Mouse (Mus musculus): ENCODE results near the gene Tox3. TPM values are rescaled to one million over a fixed set of nuclear protein-coding genes. Genes with fewer than 3 reads are reported as not detected.

The Tox3 gene
- polyA plus RNA-seq (2015; fragmentation: Nextera tagmentation; extraction: Ambion mirVana) = 10.0 and 12.2 TPM in 2 replicates

GRCm38 (mm10) chr8:90348178-90348925, at the start of gene Tox3:
Gene Tox3 (minus strand): TSS chr8:90348343.
- Histone ChIP-seq H3K4me3 (peak within 1 kb of the TSS; percentile 85), H3K9ac (peak within 1 kb of the TSS; percentile 98), H3K9me3 (no peaks in the 10 kb centered on the region), H3K27me3 (replicated peaks) (peaks cover 3% of the 10 kb centered on the region; the same call in 1 of the 2 replicates), H3K4me1 (peaks cover 34% of the 10 kb centered on the region), H3K27ac (replicated peaks) (peak within 1 kb of the TSS; percentile 93), H3K36me3 (no peaks in the 10 kb centered on the region), H3K4me2 (peak within 1 kb of the TSS; percentile 72)
- WGBS = 5% methylated on average over 25 of the region's 89 CpGs
- peak; percentile 39; the same call in 1 of the 2 replicates for ATAC-seq (ENCODE audit: extremely low read depth, insufficient number of reproducible peaks, low FRiP score, low TSS enrichment)

GRCm38 (mm10) chr8:90392643-90393042, 44.5 kb upstream of the Tox3 start:
- Histone ChIP-seq H3K4me1 (no peaks in the 10 kb centered on the region), H3K4me2 (no peak overlapping the region), H3K27me3 (replicated peaks) (no peaks in the 10 kb centered on the region), H3K9me3 (no peaks in the 10 kb centered on the region), H3K36me3 (no peaks in the 10 kb centered on the region), H3K4me3 (no peak overlapping the region), H3K27ac (replicated peaks) (no peak overlapping the region), H3K9ac (no peak overlapping the region)
- ATAC-seq (ENCODE audit: extremely low read depth, insufficient number of reproducible peaks, low FRiP score, low TSS enrichment) = no peak
- WGBS = 92% methylated on average over 2 of the region's 2 CpGs

- H3K27ac ChIP-seq (replicated peaks) = no peak overlapping the region
- H3K9ac ChIP-seq = no peak overlapping the region
- no peaks in the 10 kb centered on the region for H3K27me3 ChIP-seq (replicated peaks)
- H3K4me2 ChIP-seq = no peak overlapping the region
- no peaks in the 10 kb centered on the region for H3K9me3 ChIP-seq
- no peaks in the 10 kb centered on the region for H3K36me3 ChIP-seq
- no peaks in the 10 kb centered on the region for H3K4me1 ChIP-seq
- no peak overlapping the region for H3K4me3 ChIP-seq
- no peak for ATAC-seq (ENCODE audit: extremely low read depth, insufficient number of reproducible peaks, low FRiP score, low TSS enrichment)
- WGBS = 66% methylated on average over 3 of the region's 3 CpGs
Measured at GRCm38 (mm10) chr8:90391483-90392074, 43.4 kb upstream of the Tox3 start.

- Histone ChIP-seq H3K9me3 (no peaks in the 10 kb centered on the region), H3K27ac (replicated peaks) (no peak overlapping the region), H3K9ac (no peak overlapping the region), H3K4me2 (no peak overlapping the region), H3K4me1 (no peaks in the 10 kb centered on the region), H3K36me3 (no peaks in the 10 kb centered on the region), H3K27me3 (replicated peaks) (no peaks in the 10 kb centered on the region), H3K4me3 (no peak overlapping the region)
- no peak for ATAC-seq (ENCODE audit: extremely low read depth, insufficient number of reproducible peaks, low FRiP score, low TSS enrichment)
- WGBS = 86% methylated on average over 1 of the region's 1 CpGs
Measured at GRCm38 (mm10) chr8:90390827-90391226, 42.7 kb upstream of the Tox3 start.

GRCm38 (mm10) chr8:90379064-90379463, 30.9 kb upstream of the Tox3 start:
- no peak for ATAC-seq (ENCODE audit: extremely low read depth, insufficient number of reproducible peaks, low FRiP score, low TSS enrichment)
- 89% methylated on average over 6 of the region's 6 CpGs for WGBS

GRCm38 (mm10) chr8:90378036-90378435, 29.9 kb upstream of the Tox3 start:
- no peaks in the 10 kb centered on the region for H3K36me3 ChIP-seq
- ATAC-seq (ENCODE audit: extremely low read depth, insufficient number of reproducible peaks, low FRiP score, low TSS enrichment) = no peak
- H3K9me3 ChIP-seq = no peaks in the 10 kb centered on the region
- H3K4me1 ChIP-seq = no peaks in the 10 kb centered on the region
- 84% methylated on average over 3 of the region's 3 CpGs for WGBS
- H3K27ac ChIP-seq (replicated peaks) = no peak overlapping the region
- H3K9ac ChIP-seq = no peak overlapping the region
- no peaks in the 10 kb centered on the region for H3K27me3 ChIP-seq (replicated peaks)
- H3K4me3 ChIP-seq = no peak overlapping the region
- no peak overlapping the region for H3K4me2 ChIP-seq

More at GRCm38 (mm10) chr8:90379064-90379463, 30.9 kb upstream of the Tox3 start:
- Histone ChIP-seq H3K27me3 (replicated peaks) (no peaks in the 10 kb centered on the region), H3K36me3 (no peaks in the 10 kb centered on the region), H3K4me3 (no peak overlapping the region), H3K9me3 (no peaks in the 10 kb centered on the region), H3K27ac (replicated peaks) (no peak overlapping the region), H3K4me1 (no peaks in the 10 kb centered on the region), H3K9ac (no peak overlapping the region), H3K4me2 (no peak overlapping the region)

GRCm38 (mm10) chr8:90371611-90372222, 23.6 kb upstream of the Tox3 start:
- WGBS = 78% methylated on average over 10 of the region's 10 CpGs

GRCm38 (mm10) chr8:90369876-90370275, 21.7 kb upstream of the Tox3 start:
- no peak for ATAC-seq (ENCODE audit: extremely low read depth, insufficient number of reproducible peaks, low FRiP score, low TSS enrichment)
- no peaks in the 10 kb centered on the region for H3K9me3 ChIP-seq
- no peak overlapping the region for H3K4me3 ChIP-seq
- WGBS = 33% methylated on average over 3 of the region's 3 CpGs
- no peak overlapping the region for H3K4me2 ChIP-seq
- no peak overlapping the region for H3K9ac ChIP-seq
- H3K4me1 ChIP-seq = no peaks in the 10 kb centered on the region
- H3K27me3 ChIP-seq (replicated peaks) = no peaks in the 10 kb centered on the region
- H3K36me3 ChIP-seq = no peaks in the 10 kb centered on the region
- no peak overlapping the region for H3K27ac ChIP-seq (replicated peaks)

More at GRCm38 (mm10) chr8:90371611-90372222, 23.6 kb upstream of the Tox3 start:
- Histone ChIP-seq H3K9ac (no peak overlapping the region), H3K9me3 (no peaks in the 10 kb centered on the region), H3K36me3 (no peaks in the 10 kb centered on the region), H3K4me1 (no peaks in the 10 kb centered on the region), H3K27ac (replicated peaks) (no peak overlapping the region), H3K4me3 (no peak overlapping the region), H3K4me2 (no peak overlapping the region), H3K27me3 (replicated peaks) (no peaks in the 10 kb centered on the region)
- no peak for ATAC-seq (ENCODE audit: extremely low read depth, insufficient number of reproducible peaks, low FRiP score, low TSS enrichment)

- ATAC-seq (ENCODE audit: extremely low read depth, insufficient number of reproducible peaks, low FRiP score, low TSS enrichment) = no peak
- no peak overlapping the region for H3K4me3 ChIP-seq
- no peak overlapping the region for H3K4me2 ChIP-seq
- WGBS = 30% methylated on average over 3 of the region's 3 CpGs
- no peaks in the 10 kb centered on the region for H3K9me3 ChIP-seq
- H3K9ac ChIP-seq = no peak overlapping the region
- no peaks in the 10 kb centered on the region for H3K27me3 ChIP-seq (replicated peaks)
- H3K4me1 ChIP-seq = 0 out of 2 replicates have a peak, but pooled peaks cover 3% of the 10 kb centered on the region
- H3K36me3 ChIP-seq = no peaks in the 10 kb centered on the region
- no peak overlapping the region for H3K27ac ChIP-seq (replicated peaks)
Measured at GRCm38 (mm10) chr8:90356729-90357128, 8.6 kb upstream of the Tox3 start.

GRCm38 (mm10) chr8:90354782-90355181, 6.6 kb upstream of the Tox3 start:
- no peak for ATAC-seq (ENCODE audit: extremely low read depth, insufficient number of reproducible peaks, low FRiP score, low TSS enrichment)
- H3K9me3 ChIP-seq = no peaks in the 10 kb centered on the region
- 70% methylated on average over 3 of the region's 3 CpGs for WGBS
- H3K4me1 ChIP-seq = peaks cover 10% of the 10 kb centered on the region
- no peak overlapping the region for H3K27ac ChIP-seq (replicated peaks)
- no peaks in the 10 kb centered on the region for H3K27me3 ChIP-seq (replicated peaks)
- H3K36me3 ChIP-seq = no peaks in the 10 kb centered on the region
- no peak overlapping the region for H3K9ac ChIP-seq
- H3K4me2 ChIP-seq = no peak overlapping the region
- no peak overlapping the region for H3K4me3 ChIP-seq

- Histone ChIP-seq H3K4me2 (no peak overlapping the region), H3K27me3 (replicated peaks) (no peaks in the 10 kb centered on the region), H3K4me3 (no peak overlapping the region), H3K9me3 (no peaks in the 10 kb centered on the region), H3K27ac (replicated peaks) (no peak overlapping the region), H3K4me1 (peaks cover 15% of the 10 kb centered on the region), H3K36me3 (no peaks in the 10 kb centered on the region), H3K9ac (no peak overlapping the region)
- ATAC-seq (ENCODE audit: extremely low read depth, insufficient number of reproducible peaks, low FRiP score, low TSS enrichment) = no peak
- WGBS = 77% methylated on average over 16 of the region's 16 CpGs
Measured at GRCm38 (mm10) chr8:90353960-90354540, 5.9 kb upstream of the Tox3 start.
